Mouse (Mus musculus) mesoderm, embryonic 11.5 days (tissue): Measurements from ENCODE around the gene Wsb1.
"Not testable (repeated sequence)": the region's sequence is repeated elsewhere in the genome, so short reads cannot be mapped to it uniquely, and the experiment has no call there.

Source experiments
- DNase-seq: peaks from one replicate; pipeline ENCODE4 v3.0.0-alpha.2; 2012; ENCODE audit warnings: low read depth, low spot score

Gene Wsb1

GRCm38 (mm10) chr11:79254391-79255098 lies at the start of gene Wsb1:
Wsb1 (minus strand) TSS chr11:79254671.
- peak; percentile 94 for DNase-seq

GRCm38 (mm10) chr11:79304245-79304644 lies 49.8 kb upstream of the Wsb1 start:
- DNase-seq: not testable (repeated sequence)

GRCm38 (mm10) chr11:79303109-79303508 lies 48.6 kb upstream of the Wsb1 start:
- DNase-seq: no peak

- DNase-seq: no peak
Measured at GRCm38 (mm10) chr11:79299719-79300431, 45.4 kb upstream of the Wsb1 start.

GRCm38 (mm10) chr11:79296856-79297491 lies 42.5 kb upstream of the Wsb1 start, which contains the start of gene Gm9964:
Gm9964 (minus strand) TSS chr11:79296906.
- DNase-seq: no peak

- no peak for DNase-seq
Measured at GRCm38 (mm10) chr11:79296167-79296566, 41.7 kb upstream of the Wsb1 start.

GRCm38 (mm10) chr11:79293971-79294370 lies 39.5 kb upstream of the Wsb1 start:
- no peak for DNase-seq

GRCm38 (mm10) chr11:79293025-79293424 lies 38.6 kb upstream of the Wsb1 start:
- DNase-seq: no peak

GRCm38 (mm10) chr11:79292130-79292529 lies 37.7 kb upstream of the Wsb1 start:
- DNase-seq: no peak

- DNase-seq: no peak
Measured at GRCm38 (mm10) chr11:79291651-79292050, 37.2 kb upstream of the Wsb1 start.

DNA sequence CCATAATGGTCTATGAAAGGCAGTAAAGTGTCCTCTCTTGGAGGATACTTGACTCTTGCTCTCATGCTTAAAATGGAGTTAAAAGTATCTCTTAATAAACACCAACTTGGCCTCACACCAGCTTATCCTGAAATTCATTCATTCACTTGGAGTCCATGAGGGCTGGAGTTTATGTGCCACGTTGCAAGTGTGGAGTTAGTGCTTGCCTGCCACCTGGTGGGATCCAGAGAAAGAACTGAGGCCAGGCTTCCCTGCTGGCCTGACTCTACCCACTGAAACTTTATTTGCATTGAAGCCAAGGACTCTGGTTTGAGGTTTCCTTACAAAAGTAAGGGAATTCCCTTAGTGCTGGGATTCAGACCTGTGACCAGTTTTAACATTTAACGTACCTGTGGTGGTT lies 36.0 kb upstream of the Wsb1 start:
- DNase-seq: no peak

DNA sequence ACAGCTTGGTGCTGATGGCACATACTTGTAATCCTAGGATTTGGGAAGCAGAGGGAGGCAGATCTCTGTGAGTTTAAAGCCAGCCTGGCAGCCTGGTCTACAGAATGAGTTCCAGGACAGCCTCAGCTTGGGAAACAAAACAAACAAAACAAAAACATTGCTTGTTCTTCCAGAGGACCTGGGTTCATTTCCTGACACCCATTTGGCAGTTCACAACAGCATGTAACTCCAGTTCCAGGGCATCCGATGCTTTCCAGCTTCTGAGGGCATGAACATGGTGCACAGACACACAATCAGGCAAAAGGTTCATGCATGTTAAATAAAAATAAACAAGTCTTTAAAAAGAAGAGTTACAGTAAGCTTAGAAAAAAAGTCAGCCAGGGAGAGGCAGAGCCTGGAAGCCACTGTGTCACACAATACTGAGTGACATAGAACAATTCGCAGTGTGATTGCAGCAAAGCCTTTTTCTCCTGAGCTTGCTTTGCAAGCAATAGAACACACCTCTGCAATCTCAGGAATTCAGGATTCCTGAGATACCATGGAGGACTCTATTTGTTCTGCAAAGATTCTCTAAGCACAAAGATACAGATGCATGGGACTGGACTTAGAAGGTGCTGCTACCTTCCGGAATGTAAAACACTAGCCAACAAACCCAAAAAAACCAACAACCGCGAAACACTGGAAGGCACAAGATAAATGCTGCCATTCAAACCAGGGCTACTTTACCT lies 34.6 kb upstream of the Wsb1 start:
- no peak for DNase-seq

- no peak for DNase-seq
Measured at GRCm38 (mm10) chr11:79288278-79288843, 33.9 kb upstream of the Wsb1 start.

GRCm38 (mm10) chr11:79287447-79287846 lies 33.0 kb upstream of the Wsb1 start:
- DNase-seq: no peak

DNA sequence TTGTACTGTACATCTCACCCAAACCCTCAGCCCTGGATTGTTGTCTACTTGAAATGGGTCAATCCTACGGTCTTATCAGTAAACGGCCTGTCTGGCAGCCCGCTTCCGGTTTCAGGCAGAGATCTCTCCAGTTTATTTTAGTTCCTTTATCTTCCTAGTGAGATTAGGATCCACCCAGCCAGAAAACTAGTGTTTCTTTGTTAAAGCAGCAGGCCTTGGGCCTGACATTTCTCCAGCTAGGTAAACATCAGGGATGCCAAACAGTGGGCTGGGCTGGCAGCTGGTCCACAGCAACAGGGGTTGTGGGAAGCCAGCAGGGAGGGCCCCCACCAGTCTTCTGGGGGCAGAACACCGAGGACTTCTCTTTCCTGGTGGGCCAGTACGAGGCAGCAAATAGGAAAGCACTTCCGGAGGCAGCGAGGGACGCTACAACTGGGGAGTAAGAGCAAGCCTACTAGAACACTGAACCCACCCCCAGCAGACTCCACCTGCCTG lies 31.9 kb upstream of the Wsb1 start:
- no peak for DNase-seq

GRCm38 (mm10) chr11:79283350-79284030 lies 29.0 kb upstream of the Wsb1 start:
- no peak for DNase-seq

GRCm38 (mm10) chr11:79281396-79281795 lies 26.9 kb upstream of the Wsb1 start:
- no peak for DNase-seq

- peak; percentile 63 for DNase-seq
Measured at GRCm38 (mm10) chr11:79279732-79280405, 25.4 kb upstream of the Wsb1 start.

- DNase-seq: no peak
Measured at GRCm38 (mm10) chr11:79273757-79274156, 19.3 kb upstream of the Wsb1 start.

DNA sequence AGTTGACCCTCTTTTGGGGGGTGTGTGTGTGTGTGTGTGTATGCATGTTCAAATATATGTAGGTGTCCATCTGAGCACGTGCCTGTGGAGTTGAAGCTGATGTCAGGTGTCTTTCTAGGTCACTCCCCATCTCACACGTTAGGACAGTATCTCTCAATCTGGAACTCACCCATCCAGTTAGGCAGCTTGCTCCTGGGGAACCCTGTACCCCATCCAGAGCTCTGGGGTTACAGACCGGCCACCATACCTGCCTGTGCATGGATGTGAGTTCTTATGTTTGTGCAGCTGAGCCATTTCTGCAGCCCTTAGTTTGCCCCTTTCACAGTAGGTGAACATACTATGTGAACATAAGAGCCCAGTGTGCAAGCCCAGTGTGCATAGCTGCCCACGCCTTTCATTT lies 18.6 kb upstream of the Wsb1 start:
- DNase-seq: no peak
